Mouse (Mus musculus) NIH3T3 (cell line): Measurements from ENCODE around the gene Dnajb7.
A peak's percentile ranks its signal among the peaks of the same experiment; 100 is the strongest.

Experiments used
- DNase-seq: peaks from one replicate; pipeline ENCODE4 v3.0.0-alpha.2; 2012; ENCODE audit warnings: low read depth

Gene Dnajb7

GRCm38 (mm10) chr15:81365246-81365645, 42.9 kb downstream of the Dnajb7 start:
- DNase-seq, result no peak

GRCm38 (mm10) chr15:81364271-81364670, 43.8 kb downstream of the Dnajb7 start:
- no peak for DNase-seq

- DNase-seq, result no peak
Observed at GRCm38 (mm10) chr15:81362501-81362900, 45.6 kb downstream of the Dnajb7 start.

- no peak for DNase-seq
Observed at GRCm38 (mm10) chr15:81361417-81362015, 46.6 kb downstream of the Dnajb7 start.

- DNase-seq, result no peak
Observed at GRCm38 (mm10) chr15:81361022-81361404, 47.1 kb downstream of the Dnajb7 start.

GRCm38 (mm10) chr15:81360345-81361021, 47.6 kb downstream of the Dnajb7 start, which contains the start of gene Slc25a17:
Gene Slc25a17 (minus strand): TSS chr15:81360812.
- DNase-seq, result peak; percentile 97

GRCm38 (mm10) chr15:81359421-81359820, 48.7 kb downstream of the Dnajb7 start:
- DNase-seq, result no peak

GRCm38 (mm10) chr15:81358943-81359342, 49.2 kb downstream of the Dnajb7 start:
- no peak for DNase-seq

GRCm38 (mm10) chr15:81356946-81357345, 51.2 kb downstream of the Dnajb7 start:
- no peak for DNase-seq
